Mouse (Mus musculus) heart, postnatal 0 days (tissue): ENCODE measurements around the gene Myof.

Experiments used
- CTCF ChIP-seq: IDR thresholded peaks from 2 replicates; pipeline ENCODE4 v1.5.1; 2016; ENCODE audit warnings: antibody characterized with exemption, control low read depth, low read depth
- EP300 ChIP-seq: IDR thresholded peaks from 2 replicates; pipeline ENCODE4 v1.6.1; 2016; ENCODE audit warnings: antibody characterized with exemption, low read depth

GRCm38 (mm10) chr19:37960791-37961190 lies 82.6 kb downstream of the Myof start:
- TF ChIP-seq EP300 (no peak), CTCF (no peak)
